Mouse (Mus musculus): ENCODE data around the gene Chrna1. TPM values are rescaled to one million over a fixed set of nuclear protein-coding genes. Genes with fewer than 3 reads are reported as not detected.

The Chrna1 gene
- polyA plus RNA-seq, 1 experiment from 2014 or later, result 0.29 TPM

DNA sequence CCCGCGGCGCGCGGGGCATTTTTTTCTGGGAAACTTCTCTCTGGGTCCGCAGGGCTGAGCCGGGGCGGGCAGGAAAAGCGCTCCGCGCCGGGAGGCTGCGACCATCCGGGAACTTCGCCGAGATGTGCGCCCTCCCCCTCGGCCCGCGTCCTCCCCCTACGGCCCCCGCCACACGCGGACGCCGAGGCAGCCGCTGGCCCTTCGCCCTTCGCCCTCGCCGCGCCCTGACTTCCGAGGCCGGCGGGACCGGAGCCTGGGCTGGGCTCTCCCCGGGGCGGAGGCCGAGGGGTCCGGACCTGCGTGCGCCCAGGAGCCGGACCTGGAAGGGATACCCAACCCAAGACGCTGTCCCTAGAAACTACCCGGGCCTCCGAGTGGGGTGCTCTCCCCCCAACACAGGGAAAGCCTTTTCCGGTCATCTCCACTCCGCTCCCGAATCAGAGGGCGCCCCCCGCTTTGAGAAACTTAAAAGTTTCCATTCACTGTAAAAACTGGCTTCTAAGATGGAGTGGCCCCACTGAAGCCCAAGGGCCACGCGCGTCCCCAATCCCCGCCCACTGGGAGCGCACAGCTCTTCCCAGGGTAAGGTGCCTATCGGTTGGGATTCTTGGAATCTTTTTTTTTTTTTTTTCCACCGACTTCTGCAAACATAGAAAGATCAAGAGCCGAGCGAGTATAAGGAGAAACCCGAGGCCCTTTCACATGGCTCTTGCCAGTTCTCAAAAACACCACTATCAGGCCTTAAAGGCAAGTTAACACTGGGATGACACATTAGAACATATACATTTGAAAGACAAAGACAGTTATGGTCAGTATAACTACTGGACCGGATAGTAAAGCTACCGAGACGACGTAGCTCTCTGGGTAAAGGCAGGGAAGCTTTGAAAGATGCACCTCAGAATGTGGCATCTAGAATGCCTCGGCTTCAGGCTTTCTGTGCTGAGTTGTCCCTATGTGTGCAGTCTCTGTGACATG, 50.5 kb downstream of the Chrna1 start, which contains the start of gene Wipf1:
Gene Wipf1, minus strand, starts transcription at position 379 of the 975 bp plus-strand sequence.
- ATAC-seq, result peak; percentile 69
- WGBS (ENCODE audit: insufficient replicate concordance), result 5% methylated on average over 66 of the region's 66 CpGs

DNA sequence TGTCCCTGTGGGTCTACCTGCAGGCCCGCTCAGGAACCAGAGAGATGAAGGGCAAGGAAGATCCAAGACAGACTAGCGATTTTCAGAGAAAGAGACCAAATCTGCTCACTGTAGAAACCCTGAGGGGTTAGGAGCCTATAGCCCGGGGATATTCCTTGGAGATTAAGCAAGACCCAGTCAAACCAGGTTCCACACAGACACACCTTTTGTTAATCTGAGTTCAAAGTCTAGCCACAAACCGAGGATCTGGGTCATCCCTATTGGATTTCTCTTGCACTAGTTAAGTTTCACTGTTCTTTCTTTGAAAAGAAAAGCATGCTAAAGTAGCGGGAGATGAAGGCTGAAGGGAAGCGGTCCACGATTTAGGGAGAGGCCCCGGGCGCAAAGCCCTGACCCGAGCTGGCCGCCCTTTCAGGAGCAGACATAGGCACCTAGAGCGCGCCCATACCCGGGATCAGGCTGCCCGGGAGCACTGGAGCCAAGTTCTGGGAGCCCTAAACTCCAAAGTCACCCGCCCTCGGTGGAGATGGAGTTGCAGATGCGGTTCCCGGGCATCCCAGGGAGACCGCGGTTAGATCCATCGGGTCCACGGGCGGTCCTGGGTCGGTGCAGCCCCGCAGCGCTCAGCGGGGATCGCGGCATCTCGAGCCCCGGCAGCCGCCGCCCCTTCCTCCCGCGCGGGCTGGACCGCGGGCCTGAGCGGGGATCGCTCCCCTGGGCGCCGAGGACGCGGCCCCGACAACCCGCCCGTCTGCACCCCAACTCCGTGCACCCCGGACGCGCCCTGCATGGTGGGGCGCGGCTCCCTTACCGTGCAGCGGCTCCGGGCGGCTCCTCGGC, 51.4 kb downstream of the Chrna1 start:
- 3% methylated on average over 55 of the region's 59 CpGs for WGBS (ENCODE audit: insufficient replicate concordance)

More for the DNA sequence above, 50.5 kb downstream of the Chrna1 start, which contains the start of gene Wipf1:
- peak within 1 kb of the TSS; percentile 75 for H3K27ac ChIP-seq
- peaks cover 56% of the 10 kb centered on the region for H3K4me1 ChIP-seq
- H3K9me3 ChIP-seq (replicated peaks), result no peaks in the 10 kb centered on the region
- H3K9ac ChIP-seq, result peak within 1 kb of the TSS; percentile 79
- peak within 1 kb of the TSS; percentile 70 for H3K4me3 ChIP-seq
- H3K4me2 ChIP-seq, result peak within 1 kb of the TSS; percentile 96
- H3K27me3 ChIP-seq (replicated peaks), result peaks cover 23% of the 10 kb centered on the region
- no peaks in the 10 kb centered on the region for H3K36me3 ChIP-seq

DNA sequence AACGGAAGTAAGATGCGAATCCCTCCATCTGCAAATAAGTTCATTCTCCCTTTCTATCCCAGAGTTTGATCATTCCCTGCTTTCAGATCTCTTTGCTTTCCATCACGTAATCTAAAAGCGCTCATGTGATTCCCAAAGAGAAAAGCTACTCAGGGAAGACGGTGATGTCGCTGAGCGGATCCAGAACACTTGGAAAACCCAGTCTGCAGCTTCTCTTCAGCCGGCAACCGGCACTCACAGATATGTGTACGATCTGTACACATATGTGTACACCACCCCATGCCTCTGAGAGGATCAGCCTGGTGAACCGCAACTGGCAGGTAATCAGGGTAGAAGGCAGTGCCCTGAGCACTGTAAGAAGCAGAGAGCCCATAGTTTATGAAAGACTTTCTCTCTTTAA, 52.2 kb downstream of the Chrna1 start:
- Histone ChIP-seq H3K9ac (0 out of 2 replicates have a peak overlapping the region, but pooled peaks have one; percentile 79), H3K36me3 (no peaks in the 10 kb centered on the region), H3K4me2 (peak overlapping the region; percentile 96), H3K27me3 (replicated peaks) (peaks cover 23% of the 10 kb centered on the region), H3K27ac (no peak overlapping the region), H3K9me3 (replicated peaks) (no peaks in the 10 kb centered on the region), H3K4me1 (peaks cover 69% of the 10 kb centered on the region), H3K4me3 (0 out of 2 replicates have a peak overlapping the region, but pooled peaks have one; percentile 7)
- WGBS (ENCODE audit: insufficient replicate concordance), result 78% methylated on average over 11 of the region's 11 CpGs
- ATAC-seq, result no peak

More for the DNA sequence above, 51.4 kb downstream of the Chrna1 start:
- Histone ChIP-seq H3K9ac (peak overlapping the region; percentile 79), H3K4me1 (peaks cover 62% of the 10 kb centered on the region), H3K9me3 (replicated peaks) (no peaks in the 10 kb centered on the region), H3K36me3 (no peaks in the 10 kb centered on the region), H3K27ac (peak overlapping the region; percentile 75), H3K4me3 (peak overlapping the region; percentile 70), H3K4me2 (peak overlapping the region; percentile 96), H3K27me3 (replicated peaks) (peaks cover 23% of the 10 kb centered on the region)
- ATAC-seq, result peak; percentile 79

DNA sequence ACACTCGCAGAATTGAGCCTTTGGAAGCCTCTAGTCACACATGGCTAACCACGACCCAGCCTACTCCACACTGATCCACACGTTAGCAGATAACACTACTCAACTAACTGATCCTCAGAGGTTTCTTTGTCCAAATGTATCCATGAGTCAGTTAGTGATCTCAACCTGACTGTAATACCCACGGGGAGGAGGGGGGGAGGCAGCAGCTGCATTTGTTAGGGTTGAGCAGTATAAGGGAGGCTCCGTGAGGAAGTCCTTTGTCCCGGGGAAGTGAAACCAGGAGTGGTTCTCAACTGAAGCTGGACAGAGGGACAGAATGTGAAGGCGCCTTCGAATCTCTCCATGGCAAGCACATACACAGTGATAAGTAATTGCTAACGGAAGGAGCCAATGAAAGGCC, 53.4 kb downstream of the Chrna1 start:
- Histone ChIP-seq H3K4me1 (peaks cover 73% of the 10 kb centered on the region), H3K27me3 (replicated peaks) (peaks cover 23% of the 10 kb centered on the region), H3K36me3 (no peaks in the 10 kb centered on the region), H3K27ac (no peak overlapping the region), H3K9me3 (replicated peaks) (no peaks in the 10 kb centered on the region), H3K4me3 (no peak overlapping the region), H3K4me2 (no peak overlapping the region; the same call in 1 of the 2 replicates), H3K9ac (no peak overlapping the region)
- 43% methylated on average over 9 of the region's 9 CpGs for WGBS (ENCODE audit: insufficient replicate concordance)
- no peak for ATAC-seq

DNA sequence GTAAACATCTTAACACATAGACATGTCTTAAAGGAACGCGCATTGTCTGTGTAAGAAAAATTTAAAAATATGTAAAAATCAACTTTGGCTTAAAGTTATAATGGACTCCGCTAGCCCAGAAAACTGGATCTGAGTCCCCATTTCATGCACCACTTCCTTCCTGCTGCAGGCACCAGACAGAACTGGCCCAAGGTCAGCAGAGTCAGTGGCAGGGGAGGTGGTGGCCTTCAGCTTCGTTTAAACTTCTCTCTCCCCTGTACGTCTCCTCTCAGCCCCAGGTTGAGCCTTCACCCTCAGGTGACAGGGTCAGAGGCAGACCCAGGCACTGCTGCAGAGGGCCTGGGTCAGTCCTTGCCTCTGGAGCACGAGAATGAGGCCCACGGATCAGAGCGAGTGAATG, 57.2 kb downstream of the Chrna1 start:
- Histone ChIP-seq H3K4me1 (peaks cover 44% of the 10 kb centered on the region), H3K4me3 (no peak overlapping the region), H3K27ac (no peak overlapping the region), H3K27me3 (replicated peaks) (peaks cover 4% of the 10 kb centered on the region; the same call in 1 of the 2 replicates), H3K4me2 (no peak overlapping the region), H3K9me3 (replicated peaks) (no peaks in the 10 kb centered on the region), H3K9ac (no peak overlapping the region), H3K36me3 (no peaks in the 10 kb centered on the region)
- ATAC-seq, result no peak
- 48% methylated on average over 8 of the region's 8 CpGs for WGBS (ENCODE audit: insufficient replicate concordance)

DNA sequence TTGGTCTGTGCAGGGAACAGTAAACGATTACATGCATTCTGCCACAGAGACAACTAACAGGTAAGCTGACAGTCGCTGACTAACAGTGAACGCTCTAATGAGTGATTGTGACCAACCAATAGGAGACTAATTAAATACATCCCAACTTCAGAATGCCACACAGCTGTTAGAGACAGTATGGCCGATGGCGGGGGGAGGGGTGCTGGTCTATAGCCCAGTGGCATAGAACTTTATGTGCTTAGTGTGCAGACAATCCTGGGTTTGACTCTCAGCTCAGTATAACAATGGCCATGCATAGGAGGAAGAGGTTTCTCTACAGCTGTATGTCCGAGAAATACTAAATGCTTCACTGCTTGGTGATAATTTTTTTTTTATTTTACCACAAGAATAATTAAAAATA, 57.8 kb downstream of the Chrna1 start:
- no peak for ATAC-seq
- Histone ChIP-seq H3K4me1 (peaks cover 39% of the 10 kb centered on the region), H3K9me3 (replicated peaks) (no peaks in the 10 kb centered on the region), H3K27me3 (replicated peaks) (no peaks in the 10 kb centered on the region; the same call in 1 of the 2 replicates), H3K36me3 (no peaks in the 10 kb centered on the region), H3K27ac (no peak overlapping the region), H3K4me3 (no peak overlapping the region), H3K9ac (no peak overlapping the region), H3K4me2 (no peak overlapping the region)
- 69% methylated on average over 6 of the region's 6 CpGs for WGBS (ENCODE audit: insufficient replicate concordance)

DNA sequence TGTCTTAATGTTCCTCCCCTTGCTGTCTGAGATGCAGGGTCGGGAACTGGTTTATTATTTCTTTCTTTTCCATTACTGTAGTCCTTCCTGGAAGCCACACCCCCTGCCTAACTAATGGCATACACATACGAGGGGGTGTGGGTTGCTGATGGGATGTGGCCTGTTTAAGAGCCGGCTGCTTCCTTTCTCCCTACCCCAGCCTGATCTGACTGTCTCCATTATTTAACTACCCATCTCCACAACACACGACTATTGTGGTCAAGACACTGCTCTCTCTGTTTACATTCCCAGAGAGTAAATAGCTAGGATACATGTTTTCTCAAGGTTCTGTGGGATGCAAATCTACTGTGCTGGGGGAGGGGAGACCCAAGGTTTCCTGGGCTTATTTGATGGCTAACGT, 58.4 kb downstream of the Chrna1 start:
- Histone ChIP-seq H3K4me3 (no peak overlapping the region), H3K4me1 (peaks cover 33% of the 10 kb centered on the region), H3K36me3 (no peaks in the 10 kb centered on the region), H3K27me3 (replicated peaks) (no peaks in the 10 kb centered on the region), H3K9ac (no peak overlapping the region), H3K9me3 (replicated peaks) (no peaks in the 10 kb centered on the region), H3K4me2 (no peak overlapping the region), H3K27ac (no peak overlapping the region)
- peak; percentile 55 for ATAC-seq
- WGBS (ENCODE audit: insufficient replicate concordance), result 20% methylated on average over 5 of the region's 5 CpGs

DNA sequence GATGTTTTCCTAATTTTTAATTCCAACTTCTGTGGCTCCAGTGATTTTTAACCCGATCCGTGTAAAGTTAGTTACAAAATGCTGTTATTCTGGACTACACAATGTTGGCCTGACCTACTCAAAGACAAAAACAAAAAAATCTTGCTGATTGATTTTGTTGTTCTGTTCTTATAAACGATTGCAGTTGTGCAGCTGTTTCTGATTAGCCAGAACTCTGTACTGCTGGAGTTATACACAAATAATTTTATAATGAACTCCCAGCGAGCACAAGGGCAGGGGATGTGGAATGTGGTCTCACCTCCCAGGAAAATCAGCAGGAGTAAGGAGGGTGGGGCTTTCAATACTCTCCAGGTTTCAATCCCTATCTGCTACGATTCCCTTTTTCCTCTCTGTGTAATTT, 61.2 kb downstream of the Chrna1 start:
- H3K4me2 ChIP-seq, result no peak overlapping the region
- no peak overlapping the region for H3K4me3 ChIP-seq
- no peak overlapping the region for H3K27ac ChIP-seq
- no peaks in the 10 kb centered on the region for H3K27me3 ChIP-seq (replicated peaks)
- ATAC-seq, result no peak
- H3K9me3 ChIP-seq (replicated peaks), result no peaks in the 10 kb centered on the region
- 80% methylated on average over 5 of the region's 5 CpGs for WGBS (ENCODE audit: insufficient replicate concordance)
- no peak overlapping the region for H3K9ac ChIP-seq
- no peaks in the 10 kb centered on the region for H3K36me3 ChIP-seq
- peaks cover 25% of the 10 kb centered on the region for H3K4me1 ChIP-seq

DNA sequence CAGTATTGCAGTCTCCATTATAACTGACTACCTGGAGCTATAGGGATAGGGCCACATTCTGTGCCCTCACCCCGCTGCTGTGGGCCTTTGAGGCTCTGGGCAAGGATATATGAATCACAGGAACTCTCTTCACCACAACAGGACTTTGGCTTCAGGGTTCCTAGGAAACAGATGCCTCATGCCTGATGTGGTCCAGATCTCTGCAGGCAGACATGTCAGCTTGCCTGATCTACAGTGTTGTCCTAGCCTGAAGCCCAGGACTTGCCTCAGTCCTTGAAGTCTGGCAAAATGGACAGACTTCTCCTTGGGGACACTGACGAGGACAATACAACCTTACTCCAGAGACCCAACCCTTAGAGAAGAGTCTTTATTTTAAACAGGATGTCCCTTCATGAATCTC, 61.8 kb downstream of the Chrna1 start:
- no peak overlapping the region for H3K9ac ChIP-seq
- no peaks in the 10 kb centered on the region for H3K27me3 ChIP-seq (replicated peaks)
- H3K4me1 ChIP-seq, result peaks cover 21% of the 10 kb centered on the region
- H3K4me2 ChIP-seq, result no peak overlapping the region
- no peak for ATAC-seq
- H3K9me3 ChIP-seq (replicated peaks), result no peaks in the 10 kb centered on the region
- no peak overlapping the region for H3K27ac ChIP-seq
- no peak overlapping the region for H3K4me3 ChIP-seq
- no peaks in the 10 kb centered on the region for H3K36me3 ChIP-seq
- WGBS (ENCODE audit: insufficient replicate concordance), result 70% methylated on average over 2 of the region's 2 CpGs

DNA sequence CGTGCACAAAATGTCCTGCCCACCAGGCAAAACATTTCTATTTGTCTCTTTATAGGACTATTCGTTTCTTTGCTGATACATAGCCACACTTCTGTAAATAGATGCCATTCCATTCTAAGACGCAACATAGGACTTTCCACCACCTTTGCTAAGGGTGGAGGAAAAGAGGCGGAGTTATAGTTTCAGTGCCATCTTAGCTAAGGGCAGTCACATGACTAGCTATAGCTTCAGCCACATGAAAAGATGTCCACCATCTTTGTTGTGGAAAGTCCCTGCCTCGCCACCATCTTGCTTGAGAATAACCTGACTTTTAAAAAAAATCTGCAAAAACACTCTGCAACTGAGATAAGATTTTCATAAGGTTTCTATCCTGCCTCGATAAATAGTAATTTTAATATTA, 66.0 kb downstream of the Chrna1 start:
- Histone ChIP-seq H3K4me3 (no peak overlapping the region), H3K27ac (no peak overlapping the region)
- 75% methylated on average over 6 of the region's 6 CpGs for WGBS (ENCODE audit: insufficient replicate concordance)

More for the DNA sequence above, 66.0 kb downstream of the Chrna1 start:
- Histone ChIP-seq H3K4me2 (no peak overlapping the region), H3K9ac (no peak overlapping the region), H3K36me3 (no peaks in the 10 kb centered on the region), H3K9me3 (replicated peaks) (no peaks in the 10 kb centered on the region), H3K27me3 (replicated peaks) (no peaks in the 10 kb centered on the region), H3K4me1 (peaks cover 18% of the 10 kb centered on the region)
- ATAC-seq, result no peak
